Mouse (Mus musculus): Measurements from ENCODE around the gene Prrxl1. TPM values are rescaled to one million over a fixed set of nuclear protein-coding genes. Genes with fewer than 3 reads are reported as not detected.

Gene Prrxl1
- total RNA-seq, 2 experiments from 2014 or later = 0.57 to 0.73 TPM

Other genes starting within 250 kb of the Prrxl1 start
- not detected for gene 1700024G13Rik, start 211.0 kb upstream of the Prrxl1 start, total RNA-seq (2021)
- gene Slc18a3, start 134.6 kb upstream of the Prrxl1 start, total RNA-seq (2021) = under 1 TPM; 0.09 to 0.36 TPM
- not detected for gene Chat, start 133.4 kb upstream of the Prrxl1 start, total RNA-seq (2021)
- 10 to 100 TPM in 1 of 2 experiments, 1 to 10 TPM in 1; 8.1 to 11.8 TPM for gene Ercc6, start 85.9 kb upstream of the Prrxl1 start, total RNA-seq (2021)
- gene 3425401B19Rik, start 85.9 kb downstream of the Prrxl1 start, total RNA-seq (2021) = 10 to 100 TPM in 1 of 2 experiments, 1 to 10 TPM in 1; 5.6 to 19.6 TPM
- 1 to 10 TPM; 1.7 to 2.2 TPM for gene Tmem273, start 186.6 kb downstream of the Prrxl1 start, total RNA-seq (2021)
- not detected for gene Fam170b, start 234.6 kb downstream of the Prrxl1 start, total RNA-seq (2021)